Mouse (Mus musculus): ENCODE measurements around the gene Gm49395. TPM values are rescaled to one million over a fixed set of nuclear protein-coding genes. Genes with fewer than 3 reads are reported as not detected.

The Gm49395 gene
- polyA plus RNA-seq, 1 experiment from 2014 or later, result 3.4 TPM

DNA sequence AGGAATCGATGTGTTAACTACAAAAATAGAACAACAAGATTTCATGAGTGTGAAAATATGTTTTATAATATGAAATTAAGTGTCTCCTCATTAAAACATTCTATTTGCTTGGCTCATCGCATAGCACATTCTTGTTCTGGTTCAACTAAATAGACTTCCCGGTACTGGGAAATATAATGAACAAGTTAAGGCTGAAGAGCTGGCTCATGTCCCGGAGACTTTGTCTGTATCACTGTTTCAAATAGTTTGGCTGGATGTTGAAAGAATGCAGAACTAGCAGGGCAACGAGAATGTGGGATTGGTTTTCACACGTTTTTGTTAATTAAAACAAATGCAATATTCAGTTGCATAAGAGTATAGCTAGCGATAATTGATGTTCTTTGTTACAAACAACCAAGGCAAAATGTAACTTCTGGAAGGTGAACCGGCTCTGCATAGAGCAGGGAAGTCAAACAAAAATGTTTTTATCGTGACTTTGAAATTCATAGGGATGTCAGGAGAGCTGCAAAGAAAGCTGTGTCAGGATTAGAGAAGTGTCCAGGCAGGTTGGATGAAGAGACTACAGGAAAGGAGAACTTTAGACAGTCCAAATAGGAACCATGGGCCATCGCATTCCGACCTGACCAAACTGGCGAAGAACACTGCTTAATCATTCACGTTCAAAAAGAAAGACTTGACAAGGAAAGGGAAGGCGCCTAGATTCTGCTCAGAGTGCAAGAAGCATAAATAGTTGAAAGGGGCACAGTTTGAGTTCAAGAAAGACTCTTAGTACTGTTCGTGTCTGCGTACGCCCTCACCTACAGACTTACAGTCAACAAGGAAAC lies 70.3 kb downstream of the Gm49395 start:
- no peak for DNase-seq (ENCODE audit: low spot score)
- Histone ChIP-seq H3K36me3 (no peaks in the 10 kb centered on the region), H3K27me3 (ENCODE audit: insufficient read depth, poor library complexity, severe bottlenecking) (no peaks in the 10 kb centered on the region), H3K27ac (no peak overlapping the region), H3K4me1 (replicated peaks) (no peaks in the 10 kb centered on the region), H3K9me3 (no peaks in the 10 kb centered on the region), H3K4me3 (no peak overlapping the region)
- WGBS, result 90% methylated on average over 17 of the region's 17 CpGs

GRCm38 (mm10) chr13:115025394-115025793 lies 76.3 kb downstream of the Gm49395 start:
- Histone ChIP-seq H3K9me3 (no peaks in the 10 kb centered on the region), H3K4me1 (replicated peaks) (0 out of 2 replicates have a peak, but pooled peaks cover 4% of the 10 kb centered on the region), H3K4me3 (no peak overlapping the region), H3K36me3 (no peaks in the 10 kb centered on the region), H3K27me3 (ENCODE audit: insufficient read depth, poor library complexity, severe bottlenecking) (no peaks in the 10 kb centered on the region), H3K27ac (no peak overlapping the region)
- DNase-seq (ENCODE audit: low spot score), result no peak
- 86% methylated on average over 3 of the region's 3 CpGs for WGBS

DNA sequence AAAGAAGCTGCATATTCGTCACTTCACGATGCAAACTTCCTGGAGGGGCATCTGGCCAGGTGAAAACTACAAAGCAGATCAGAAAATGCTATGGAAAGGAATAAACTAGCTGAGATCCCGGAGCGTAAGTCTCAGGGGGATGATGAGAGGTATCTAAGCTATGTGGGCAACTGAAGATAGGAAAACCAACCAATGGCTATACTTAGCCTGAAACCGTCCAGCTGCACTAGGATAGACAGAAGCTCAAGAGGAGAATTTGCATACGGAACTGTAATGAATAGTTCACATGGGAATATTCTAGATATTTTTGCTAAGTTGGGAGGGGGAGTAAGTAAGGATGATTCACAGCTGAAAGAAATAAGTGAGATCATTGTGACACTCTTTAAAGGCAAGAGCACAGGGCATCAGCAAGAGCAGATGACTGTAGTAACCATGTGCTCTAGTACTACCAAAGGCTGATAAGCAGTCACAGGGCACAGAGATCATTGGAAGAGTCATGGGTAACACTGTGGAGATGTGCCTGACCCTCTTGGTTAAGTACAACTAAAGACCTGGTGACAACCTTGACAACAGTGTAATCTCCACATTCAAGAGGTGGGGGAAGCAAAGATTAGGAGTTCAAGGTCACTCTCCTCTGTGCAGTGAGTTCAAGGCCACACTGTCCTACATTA lies 79.5 kb downstream of the Gm49395 start:
- Histone ChIP-seq H3K27ac (no peak overlapping the region), H3K36me3 (no peaks in the 10 kb centered on the region), H3K4me3 (no peak overlapping the region), H3K4me1 (replicated peaks) (0 out of 2 replicates have a peak, but pooled peaks cover 4% of the 10 kb centered on the region), H3K27me3 (ENCODE audit: insufficient read depth, poor library complexity, severe bottlenecking) (no peaks in the 10 kb centered on the region), H3K9me3 (no peaks in the 10 kb centered on the region)
- WGBS, result 91% methylated on average over 6 of the region's 6 CpGs
- no peak for DNase-seq (ENCODE audit: low spot score)

DNA sequence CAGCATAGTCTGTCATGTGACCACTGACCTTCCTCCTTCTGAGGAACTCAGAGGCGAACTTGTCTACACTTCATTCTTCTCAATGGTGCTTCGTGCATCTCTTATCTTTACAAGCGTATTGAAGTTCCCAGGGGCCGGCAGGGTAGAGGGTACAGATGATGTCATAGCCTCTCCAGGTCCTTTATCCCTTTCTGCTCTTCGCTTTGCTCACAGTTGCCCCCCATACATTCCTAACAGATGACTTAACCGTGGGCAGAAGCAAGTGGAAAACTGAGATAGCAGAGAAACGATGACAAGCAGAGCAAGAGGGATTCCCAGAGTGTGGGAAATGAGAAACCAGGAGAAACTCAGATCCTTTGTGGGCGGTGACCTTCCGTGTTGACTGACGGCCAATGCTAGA lies 80.3 kb downstream of the Gm49395 start:
- Histone ChIP-seq H3K36me3 (no peaks in the 10 kb centered on the region), H3K4me3 (no peak overlapping the region), H3K27me3 (ENCODE audit: insufficient read depth, poor library complexity, severe bottlenecking) (no peaks in the 10 kb centered on the region), H3K4me1 (replicated peaks) (0 out of 2 replicates have a peak, but pooled peaks cover 4% of the 10 kb centered on the region), H3K9me3 (no peaks in the 10 kb centered on the region), H3K27ac (no peak overlapping the region)
- no peak for DNase-seq (ENCODE audit: low spot score)
- 83% methylated on average over 10 of the region's 10 CpGs for WGBS

GRCm38 (mm10) chr13:115020727-115021126 lies 81.0 kb downstream of the Gm49395 start:
- no peak for DNase-seq (ENCODE audit: low spot score)
- H3K27me3 ChIP-seq (ENCODE audit: insufficient read depth, poor library complexity, severe bottlenecking), result no peaks in the 10 kb centered on the region
- H3K9me3 ChIP-seq, result no peaks in the 10 kb centered on the region
- no peak overlapping the region for H3K4me3 ChIP-seq
- no peaks in the 10 kb centered on the region for H3K36me3 ChIP-seq
- no peak overlapping the region for H3K27ac ChIP-seq
- WGBS, result 91% methylated on average over 4 of the region's 4 CpGs
- H3K4me1 ChIP-seq (replicated peaks), result 0 out of 2 replicates have a peak, but pooled peaks cover 4% of the 10 kb centered on the region

DNA sequence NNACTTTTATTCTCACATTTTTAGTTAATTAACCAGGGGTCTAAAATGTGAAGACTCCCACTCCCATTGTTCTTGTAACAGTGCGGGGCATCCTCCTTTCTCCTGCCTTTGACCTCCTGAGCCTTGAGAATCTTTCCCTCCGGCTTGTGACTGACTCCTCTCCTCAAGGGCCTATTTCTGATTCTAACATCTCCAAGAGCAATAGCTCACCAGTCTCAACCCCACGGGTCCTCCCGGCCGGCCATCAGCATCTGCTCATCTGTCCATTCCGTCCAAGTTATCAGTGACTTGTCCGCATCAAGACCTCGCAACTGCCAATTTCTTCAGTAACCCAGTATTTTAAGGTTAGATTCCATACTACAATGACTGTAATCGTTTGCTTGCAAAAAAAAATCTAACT lies 84.2 kb downstream of the Gm49395 start:
- DNase-seq (ENCODE audit: low spot score), result no peak
- Histone ChIP-seq H3K27me3 (ENCODE audit: insufficient read depth, poor library complexity, severe bottlenecking) (no peaks in the 10 kb centered on the region), H3K4me1 (replicated peaks) (no peaks in the 10 kb centered on the region), H3K27ac (no peak overlapping the region), H3K9me3 (no peaks in the 10 kb centered on the region), H3K36me3 (no peaks in the 10 kb centered on the region), H3K4me3 (no peak overlapping the region)
- WGBS, result 90% methylated on average over 9 of the region's 9 CpGs

- H3K9me3 ChIP-seq, result no peaks in the 10 kb centered on the region
- no peak overlapping the region for H3K4me3 ChIP-seq
- DNase-seq (ENCODE audit: low spot score), result no peak
- H3K36me3 ChIP-seq, result no peaks in the 10 kb centered on the region
- no peak overlapping the region for H3K27ac ChIP-seq
- WGBS, result 72% methylated on average over 6 of the region's 6 CpGs
- no peaks in the 10 kb centered on the region for H3K27me3 ChIP-seq (ENCODE audit: insufficient read depth, poor library complexity, severe bottlenecking)
- H3K4me1 ChIP-seq (replicated peaks), result peaks cover under 1% of the 10 kb centered on the region; the same call in 1 of the 2 replicates
These were observed 90.2 kb downstream of the Gm49395 start for GRCm38 (mm10) chr13:115011547-115011946.

GRCm38 (mm10) chr13:115006213-115006835 lies 95.4 kb downstream of the Gm49395 start:
- 47% methylated on average over 9 of the region's 9 CpGs for WGBS
- Histone ChIP-seq H3K27ac (no peak overlapping the region), H3K4me3 (no peak overlapping the region), H3K27me3 (ENCODE audit: insufficient read depth, poor library complexity, severe bottlenecking) (no peaks in the 10 kb centered on the region), H3K36me3 (no peaks in the 10 kb centered on the region), H3K4me1 (replicated peaks) (peaks cover 7% of the 10 kb centered on the region; the same call in 1 of the 2 replicates), H3K9me3 (no peaks in the 10 kb centered on the region)
- no peak for DNase-seq (ENCODE audit: low spot score)

GRCm38 (mm10) chr13:115005342-115005741 lies 96.4 kb downstream of the Gm49395 start:
- Histone ChIP-seq H3K27ac (no peak overlapping the region), H3K27me3 (ENCODE audit: insufficient read depth, poor library complexity, severe bottlenecking) (no peaks in the 10 kb centered on the region), H3K36me3 (no peaks in the 10 kb centered on the region), H3K4me1 (replicated peaks) (peaks cover 7% of the 10 kb centered on the region; the same call in 1 of the 2 replicates), H3K4me3 (no peak overlapping the region), H3K9me3 (no peaks in the 10 kb centered on the region)
- 86% methylated on average over 6 of the region's 6 CpGs for WGBS
- no peak for DNase-seq (ENCODE audit: low spot score)

- no peaks in the 10 kb centered on the region for H3K36me3 ChIP-seq
- no peak overlapping the region for H3K27ac ChIP-seq
- H3K4me1 ChIP-seq (replicated peaks), result peaks cover 7% of the 10 kb centered on the region; the same call in 1 of the 2 replicates
- no peak overlapping the region for H3K4me3 ChIP-seq
- no peak for DNase-seq (ENCODE audit: low spot score)
- WGBS, result 48% methylated on average over 7 of the region's 7 CpGs
- H3K27me3 ChIP-seq (ENCODE audit: insufficient read depth, poor library complexity, severe bottlenecking), result no peaks in the 10 kb centered on the region
- H3K9me3 ChIP-seq, result no peaks in the 10 kb centered on the region
These were observed 98.2 kb downstream of the Gm49395 start for GRCm38 (mm10) chr13:115003444-115004053.

DNA sequence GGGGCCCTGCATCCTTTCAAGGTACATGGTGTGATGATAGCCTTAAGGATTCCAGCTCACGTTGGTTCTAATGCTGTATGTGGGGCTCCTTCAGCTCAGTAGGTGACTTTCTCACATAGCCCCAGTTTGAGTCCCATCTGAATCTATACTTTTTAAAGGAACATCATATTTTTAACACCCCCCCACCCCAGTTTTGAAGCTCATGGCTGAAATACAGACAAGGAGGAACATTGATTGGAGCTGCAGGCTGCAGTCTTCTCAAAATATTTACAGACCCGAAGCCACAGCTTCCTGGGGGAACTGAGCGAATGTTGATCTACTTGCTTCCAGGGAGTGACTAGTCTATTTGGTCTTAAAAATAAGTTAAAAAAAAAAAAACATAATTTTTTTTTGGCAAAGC lies 98.9 kb downstream of the Gm49395 start:
- 76% methylated on average over 3 of the region's 3 CpGs for WGBS
- H3K4me3 ChIP-seq, result no peak overlapping the region
- DNase-seq (ENCODE audit: low spot score), result no peak
- H3K9me3 ChIP-seq, result no peaks in the 10 kb centered on the region
- peaks cover 7% of the 10 kb centered on the region; the same call in 1 of the 2 replicates for H3K4me1 ChIP-seq (replicated peaks)
- no peaks in the 10 kb centered on the region for H3K36me3 ChIP-seq
- H3K27ac ChIP-seq, result no peak overlapping the region
- no peaks in the 10 kb centered on the region for H3K27me3 ChIP-seq (ENCODE audit: insufficient read depth, poor library complexity, severe bottlenecking)

DNA sequence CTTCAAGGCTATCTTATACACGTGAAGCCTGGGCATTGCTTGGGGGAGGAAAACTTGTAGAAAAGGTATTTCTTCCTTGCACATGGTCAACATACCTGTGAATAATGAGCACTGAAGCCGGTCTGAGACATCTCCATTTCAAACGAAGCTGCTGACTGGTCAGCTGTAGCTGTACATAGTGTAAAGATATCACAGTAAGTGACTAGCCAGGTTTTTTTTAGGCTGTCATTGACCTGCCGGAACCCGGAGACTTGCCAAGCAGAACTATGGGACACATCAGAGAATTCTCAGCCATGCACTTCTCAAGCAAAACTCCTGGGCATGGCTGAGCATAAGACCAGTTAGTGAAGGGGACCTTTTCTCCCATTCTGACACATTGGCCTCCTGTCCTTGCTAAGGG lies 99.6 kb downstream of the Gm49395 start:
- H3K27ac ChIP-seq, result no peak overlapping the region
- no peaks in the 10 kb centered on the region for H3K36me3 ChIP-seq
- DNase-seq (ENCODE audit: low spot score), result no peak
- H3K4me3 ChIP-seq, result no peak overlapping the region
- no peaks in the 10 kb centered on the region for H3K27me3 ChIP-seq (ENCODE audit: insufficient read depth, poor library complexity, severe bottlenecking)
- H3K4me1 ChIP-seq (replicated peaks), result peaks cover 7% of the 10 kb centered on the region; the same call in 1 of the 2 replicates
- no peaks in the 10 kb centered on the region for H3K9me3 ChIP-seq
- WGBS, result 91% methylated on average over 5 of the region's 5 CpGs
